15 mouse cellular contexts compared by ENCODE assay signal in genomic region chr17:31332333-31332732, GRCm38 (mm10). TPM values are rescaled to one million over a fixed set of nuclear protein-coding genes. Genes with fewer than 3 reads are reported as not detected.
DNase-seq lines count a peak whose midpoint lies in the region; ATAC-seq and TF ChIP-seq lines count a peak whose summit lies in the region.
"Had no signal": no experiment of that assay in that cellular context is flagged by ENCODE, and none has a peak within 500 bp of the region (broad histone marks: within the 10 kb centered on the region; RNA-seq: fewer than 3 reads in every experiment).

No protein-coding gene starts in this region.

- intact Hi-C loops in left cerebral cortex, adult 2 months (cut with DNase I) = no loop called here
- intact Hi-C loops in left cerebral cortex, postnatal 36 days (cut with DNase I) = loop anchor here (2.0 to 10.0 kb wide), 2 partner anchors 160 to 332 kb away; no protein-coding TSS in a partner anchor

- no peak overlapping the region for H3K27ac ChIP-seq in left cerebral cortex, adult 2 months
- H3K27ac ChIP-seq: embryonic facial prominence, embryonic 13.5 days; heart, embryonic 13.5 days; hindbrain, embryonic 15.5 days; liver, embryonic 13.5 days; midbrain, embryonic 15.5 days had no signal

- peak; percentile 70 for TF ChIP-seq CTCF in left cerebral cortex, adult 2 months (IDR thresholded peaks at IDR 0.05)

- DNase-seq in CD4-positive, CD25-positive, alpha-beta regulatory T cell, adult 2 months (ENCODE audit: low read depth, low spot score) = peak; percentile 64
- no peak for DNase-seq in left cerebral cortex, adult 2 months (ENCODE audit: extremely low spot score in 1 of 2, low spot score in 2 of 2)
- no peak for DNase-seq in left cerebral cortex, postnatal 36 days (ENCODE audit: low spot score in 2 of 2)
- DNase-seq in CD4-positive helper T cell, adult 2 months (ENCODE audit: low read depth, low spot score) = peak; percentile 49
- peak; percentile 32 for DNase-seq in c-Kit-positive CD71-positive TER-119-negative erythroid progenitor cells, embryonic 14.5 days (ENCODE audit: low read depth)
- DNase-seq in frontal cortex, adult 2 months (ENCODE audit: extremely low spot score in 1 of 2, low spot score in 1 of 2) = no peak
- no peak for DNase-seq in c-Kit-positive CD71-positive TER-119-positive erythroid progenitor cells, embryonic 14.5 days (ENCODE audit: low spot score)
- DNase-seq: adrenal gland, adult 2 months; liver, embryonic 13.5 days had no signal

- no peak for ATAC-seq in CD4-positive, CD25-positive, alpha-beta regulatory T cell, adult 4 months
- ATAC-seq: forebrain, embryonic 14.5 days; midbrain, embryonic 15.5 days had no signal

- H3K4me3 ChIP-seq in left cerebral cortex, adult 2 months = no peak overlapping the region
- H3K4me3 ChIP-seq: embryonic facial prominence, embryonic 13.5 days; heart, embryonic 13.5 days; hindbrain, embryonic 15.5 days; liver, embryonic 13.5 days; midbrain, embryonic 15.5 days had no signal

RNA-seq across cellular contexts. Expression of gene Slc37a1, which starts 45.7 kb away (rescaled TPM):
- 10 to 100 TPM; 29.9 to 42.6 TPM for polyA plus RNA-seq in CD4-positive, CD25-positive, alpha-beta regulatory T cell, adult 4 months (2017; shearing (Covaris generic))
- 10 to 100 TPM in 1 of 2 experiments, 1 to 10 TPM in 1; 9.4 to 12.0 TPM for total RNA-seq in left cerebral cortex, adult 2 months (2021)
- total RNA-seq in left cerebral cortex, postnatal 36 days (2021) = 1 to 10 TPM; 8.2 to 9.9 TPM
- 13.3 and 13.6 TPM in 2 replicates for polyA plus RNA-seq in frontal cortex, adult 2 months (2012; rRNA removed)

RNA-seq across cellular contexts. Expression of gene Pde9a, which starts 53.7 kb away (rescaled TPM):
- polyA plus RNA-seq in CD4-positive, CD25-positive, alpha-beta regulatory T cell, adult 4 months (2017; shearing (Covaris generic)) = not detected
- 10 to 100 TPM; 23.7 to 25.0 TPM for total RNA-seq in left cerebral cortex, adult 2 months (2021)
- 10 to 100 TPM; 19.7 to 30.6 TPM for total RNA-seq in left cerebral cortex, postnatal 36 days (2021)
- polyA plus RNA-seq in frontal cortex, adult 2 months (2012; rRNA removed) = 28.6 and 29.6 TPM in 2 replicates

RNA-seq across cellular contexts. Expression of gene Rsph1, which starts 55.1 kb away (rescaled TPM):
- 1 to 10 TPM in 1 of 2 experiments, under 1 TPM in 1; 0.52 to 1.1 TPM for polyA plus RNA-seq in CD4-positive, CD25-positive, alpha-beta regulatory T cell, adult 4 months (2017; shearing (Covaris generic))
- 10 to 100 TPM; 14.5 to 19.8 TPM for total RNA-seq in left cerebral cortex, adult 2 months (2021)
- total RNA-seq in left cerebral cortex, postnatal 36 days (2021) = 10 to 100 TPM; 14.0 to 15.1 TPM
- polyA plus RNA-seq in frontal cortex, adult 2 months (2012; rRNA removed) = 4.7 and 4.8 TPM in 2 replicates

Comparison
In these comparisons a context has a peak if more than half of its experiments do, and no peak if none do; other contexts are left out.
1. DNase-seq: peak in CD4-positive, CD25-positive, alpha-beta regulatory T cell, adult 2 months (single experiment), CD4-positive helper T cell, adult 2 months (single experiment) and c-Kit-positive CD71-positive TER-119-negative erythroid progenitor cells, embryonic 14.5 days (single experiment); none in left cerebral cortex, adult 2 months (0 of 2), left cerebral cortex, postnatal 36 days (0 of 2), frontal cortex, adult 2 months (0 of 2) and c-Kit-positive CD71-positive TER-119-positive erythroid progenitor cells, embryonic 14.5 days (single experiment).